Mouse (Mus musculus) heart, embryonic 15.5 days (tissue): Measurements from ENCODE around the gene Rap1a. TPM values are rescaled to one million over a fixed set of nuclear protein-coding genes. Genes with fewer than 3 reads are reported as not detected.

Source experiments
- ATAC-seq: fragments of 200-750 bp; cut with Nextera tagmentation; replicated peaks from 2 replicates; pipeline ENCODE4 v1.8.0; 2017; ENCODE audit warnings: low read depth, moderate TSS enrichment; ENCODE audit not compliant: insufficient number of reproducible peaks, insufficient read depth, low FRiP score
- H3K27ac ChIP-seq: fragments of 300-500 bp; sonication (generic); 2 replicates; pipeline ENCODE4 v1.5.1; 2015; ENCODE audit warnings: mild to moderate bottlenecking, inconsistent platforms
- H3K27me3 ChIP-seq: fragments of 300-500 bp; sonication (generic); 2 replicates; pipeline ENCODE4 v1.6.1; 2015; ENCODE audit warnings: inconsistent platforms
- H3K36me3 ChIP-seq: fragments of 300-500 bp; sonication (generic); 2 replicates; pipeline ENCODE4 v1.6.1; 2015; ENCODE audit warnings: mild to moderate bottlenecking, inconsistent platforms
- H3K4me1 ChIP-seq: fragments of 300-500 bp; sonication (generic); replicated peaks from 2 replicates; pipeline ENCODE4 v1.6.1; 2015; ENCODE audit warnings: inconsistent platforms
- H3K4me2 ChIP-seq: fragments of 300-500 bp; sonication (generic); 2 replicates; pipeline ENCODE4 v1.6.1; 2015; ENCODE audit warnings: inconsistent platforms, mild to moderate bottlenecking, moderate library complexity
- H3K4me3 ChIP-seq: fragments of 300-500 bp; sonication (generic); 2 replicates; pipeline ENCODE4 v1.5.1; 2015; ENCODE audit warnings: mild to moderate bottlenecking, inconsistent platforms
- H3K9ac ChIP-seq: fragments of 300-500 bp; sonication (generic); 2 replicates; pipeline ENCODE4 v1.6.1; 2015; ENCODE audit warnings: mild to moderate bottlenecking, inconsistent platforms
- H3K9me3 ChIP-seq: fragments of 300-500 bp; sonication (generic); replicated peaks from 2 replicates; pipeline ENCODE4 v1.6.1; 2016; ENCODE audit warnings: inconsistent platforms
- WGBS: fragments of 180-500 bp; shearing (Covaris S2); methylation state at CpG from one replicate; pipeline ENCODE4 v1.1.7; 2015; ENCODE audit warnings: mixed read lengths; 5-methylcytosine and 5-hydroxymethylcytosine counted together
- polyA plus RNA-seq: library from polyadenylated mRNA; unstranded; fragments of >200 nt; fragmentation: Nextera tagmentation; extraction: Ambion mirVana; gene quantifications from 2 replicates; pipeline ENCODE4 v1.2.1, GENCODE M21; 2015

The Rap1a gene
- polyA plus RNA-seq, 1 experiment from 2014 or later: 92.9 TPM

GRCm38 (mm10) chr3:105758098-105758497, 43.0 kb downstream of the Rap1a start:
- H3K4me2 ChIP-seq: no peak overlapping the region
- H3K9me3 ChIP-seq: no peaks in the 10 kb centered on the region
- no peaks in the 10 kb centered on the region for H3K27me3 ChIP-seq
- no peak overlapping the region for H3K4me3 ChIP-seq
- peaks cover 26% of the 10 kb centered on the region for H3K4me1 ChIP-seq
- no peak for ATAC-seq
- H3K36me3 ChIP-seq: no peaks in the 10 kb centered on the region
- H3K27ac ChIP-seq: no peak overlapping the region
- H3K9ac ChIP-seq: no peak overlapping the region

GRCm38 (mm10) chr3:105757323-105758083, 43.6 kb downstream of the Rap1a start:
- Histone ChIP-seq H3K9ac (no peak overlapping the region), H3K9me3 (no peaks in the 10 kb centered on the region), H3K4me3 (no peak overlapping the region), H3K4me1 (peaks cover 26% of the 10 kb centered on the region), H3K27me3 (no peaks in the 10 kb centered on the region), H3K27ac (no peak overlapping the region), H3K36me3 (no peaks in the 10 kb centered on the region), H3K4me2 (no peak overlapping the region)
- WGBS: 71% methylated on average over 6 of the region's 6 CpGs
- no peak for ATAC-seq

GRCm38 (mm10) chr3:105756505-105756904, 44.6 kb downstream of the Rap1a start:
- no peak overlapping the region for H3K27ac ChIP-seq

GRCm38 (mm10) chr3:105755123-105755522, 46.0 kb downstream of the Rap1a start:
- Histone ChIP-seq H3K4me3 (no peak overlapping the region), H3K4me1 (peaks cover 23% of the 10 kb centered on the region), H3K27ac (no peak overlapping the region), H3K4me2 (no peak overlapping the region), H3K9ac (no peak overlapping the region), H3K27me3 (no peaks in the 10 kb centered on the region), H3K9me3 (no peaks in the 10 kb centered on the region), H3K36me3 (no peaks in the 10 kb centered on the region)
- ATAC-seq: no peak
- 86% methylated on average over 9 of the region's 9 CpGs for WGBS

More at GRCm38 (mm10) chr3:105756505-105756904, 44.6 kb downstream of the Rap1a start:
- ATAC-seq: no peak
- Histone ChIP-seq H3K4me1 (peaks cover 23% of the 10 kb centered on the region), H3K9ac (no peak overlapping the region), H3K4me2 (no peak overlapping the region), H3K36me3 (no peaks in the 10 kb centered on the region), H3K4me3 (no peak overlapping the region), H3K27me3 (no peaks in the 10 kb centered on the region), H3K9me3 (no peaks in the 10 kb centered on the region)
- 77% methylated on average over 2 of the region's 2 CpGs for WGBS

GRCm38 (mm10) chr3:105754184-105754583, 47.0 kb downstream of the Rap1a start:
- no peak for ATAC-seq
- WGBS: 86% methylated on average over 3 of the region's 3 CpGs
- no peak overlapping the region for H3K4me3 ChIP-seq
- peaks cover 23% of the 10 kb centered on the region for H3K4me1 ChIP-seq
- no peak overlapping the region for H3K9ac ChIP-seq
- no peak overlapping the region for H3K27ac ChIP-seq
- H3K9me3 ChIP-seq: no peaks in the 10 kb centered on the region
- no peaks in the 10 kb centered on the region for H3K27me3 ChIP-seq
- no peaks in the 10 kb centered on the region for H3K36me3 ChIP-seq
- no peak overlapping the region for H3K4me2 ChIP-seq

- no peak for ATAC-seq
- H3K36me3 ChIP-seq: no peaks in the 10 kb centered on the region
- no peaks in the 10 kb centered on the region for H3K27me3 ChIP-seq
- no peak overlapping the region for H3K9ac ChIP-seq
- H3K4me3 ChIP-seq: no peak overlapping the region
- H3K4me1 ChIP-seq: peaks cover 6% of the 10 kb centered on the region
- 49% methylated on average over 2 of the region's 2 CpGs for WGBS
- no peak overlapping the region for H3K4me2 ChIP-seq
- no peak overlapping the region for H3K27ac ChIP-seq
- H3K9me3 ChIP-seq: no peaks in the 10 kb centered on the region
Measured at GRCm38 (mm10) chr3:105750810-105751209, 50.3 kb downstream of the Rap1a start.

GRCm38 (mm10) chr3:105746542-105746941, 54.6 kb downstream of the Rap1a start:
- Histone ChIP-seq H3K4me2 (no peak overlapping the region), H3K9me3 (no peaks in the 10 kb centered on the region), H3K36me3 (no peaks in the 10 kb centered on the region; the same call in 1 of the 2 replicates), H3K9ac (no peak overlapping the region), H3K4me3 (no peak overlapping the region), H3K4me1 (peaks cover 2% of the 10 kb centered on the region), H3K27me3 (no peaks in the 10 kb centered on the region), H3K27ac (no peak overlapping the region)
- no peak for ATAC-seq
- 66% methylated on average over 2 of the region's 2 CpGs for WGBS

- 85% methylated on average over 3 of the region's 3 CpGs for WGBS
- no peak overlapping the region for H3K4me3 ChIP-seq
- H3K9me3 ChIP-seq: no peaks in the 10 kb centered on the region
- H3K36me3 ChIP-seq: peaks cover 17% of the 10 kb centered on the region
- H3K4me1 ChIP-seq: peaks cover 2% of the 10 kb centered on the region
- ATAC-seq: no peak
- no peak overlapping the region for H3K9ac ChIP-seq
- H3K4me2 ChIP-seq: no peak overlapping the region
- no peak overlapping the region for H3K27ac ChIP-seq
- H3K27me3 ChIP-seq: no peaks in the 10 kb centered on the region
Measured at GRCm38 (mm10) chr3:105737666-105738065, 63.5 kb downstream of the Rap1a start.

GRCm38 (mm10) chr3:105737070-105737469, 64.1 kb downstream of the Rap1a start:
- Histone ChIP-seq H3K27me3 (no peaks in the 10 kb centered on the region), H3K27ac (no peak overlapping the region), H3K9me3 (no peaks in the 10 kb centered on the region), H3K36me3 (peaks cover 17% of the 10 kb centered on the region), H3K9ac (no peak overlapping the region), H3K4me3 (no peak overlapping the region), H3K4me2 (no peak overlapping the region), H3K4me1 (no peaks in the 10 kb centered on the region)
- no peak for ATAC-seq
- WGBS: 92% methylated on average over 7 of the region's 7 CpGs

GRCm38 (mm10) chr3:105736148-105736547, 65.0 kb downstream of the Rap1a start:
- no peak overlapping the region for H3K27ac ChIP-seq
- peaks cover 19% of the 10 kb centered on the region for H3K36me3 ChIP-seq
- H3K4me1 ChIP-seq: no peaks in the 10 kb centered on the region
- H3K9me3 ChIP-seq: no peaks in the 10 kb centered on the region
- no peak overlapping the region for H3K4me3 ChIP-seq
- whole genome bisulfite sequencing: 89% methylated on average over 1 of the region's 1 CpGs
- no peaks in the 10 kb centered on the region for H3K27me3 ChIP-seq
- H3K4me2 ChIP-seq: no peak overlapping the region
- H3K9ac ChIP-seq: no peak overlapping the region
- ATAC-seq: no peak

GRCm38 (mm10) chr3:105735285-105735684, 65.9 kb downstream of the Rap1a start:
- Histone ChIP-seq H3K4me3 (no peak overlapping the region), H3K9ac (no peak overlapping the region), H3K27ac (no peak overlapping the region), H3K4me1 (no peaks in the 10 kb centered on the region), H3K36me3 (peaks cover 25% of the 10 kb centered on the region), H3K9me3 (no peaks in the 10 kb centered on the region), H3K27me3 (no peaks in the 10 kb centered on the region), H3K4me2 (no peak overlapping the region)
- ATAC-seq: no peak

GRCm38 (mm10) chr3:105733538-105733937, 67.6 kb downstream of the Rap1a start:
- WGBS: 72% methylated on average over 4 of the region's 4 CpGs
- no peak overlapping the region for H3K4me3 ChIP-seq
- H3K27ac ChIP-seq: no peak overlapping the region
- ATAC-seq: no peak
- peaks cover 25% of the 10 kb centered on the region for H3K36me3 ChIP-seq
- no peaks in the 10 kb centered on the region for H3K4me1 ChIP-seq
- H3K9ac ChIP-seq: no peak overlapping the region
- H3K9me3 ChIP-seq: no peaks in the 10 kb centered on the region
- no peak overlapping the region for H3K4me2 ChIP-seq
- H3K27me3 ChIP-seq: no peaks in the 10 kb centered on the region
